Mouse (Mus musculus) mammary gland, adult 2 months (tissue): ENCODE results near the gene Gm44965. TPM values are rescaled to one million over a fixed set of nuclear protein-coding genes. Genes with fewer than 3 reads are reported as not detected.

Experiments used
- polyA plus RNA-seq: library from polyadenylated mRNA; depleted of rRNA; stranded (reverse); fragments of >200 nt; gene quantifications from 2 replicates; pipeline ENCODE4 v1.2.3, GENCODE M21; 2012; ENCODE audit warnings: low replicate concordance; rRNA removed

Gm44965 gene
- not detected in 2 replicates for polyA plus RNA-seq

DNA sequence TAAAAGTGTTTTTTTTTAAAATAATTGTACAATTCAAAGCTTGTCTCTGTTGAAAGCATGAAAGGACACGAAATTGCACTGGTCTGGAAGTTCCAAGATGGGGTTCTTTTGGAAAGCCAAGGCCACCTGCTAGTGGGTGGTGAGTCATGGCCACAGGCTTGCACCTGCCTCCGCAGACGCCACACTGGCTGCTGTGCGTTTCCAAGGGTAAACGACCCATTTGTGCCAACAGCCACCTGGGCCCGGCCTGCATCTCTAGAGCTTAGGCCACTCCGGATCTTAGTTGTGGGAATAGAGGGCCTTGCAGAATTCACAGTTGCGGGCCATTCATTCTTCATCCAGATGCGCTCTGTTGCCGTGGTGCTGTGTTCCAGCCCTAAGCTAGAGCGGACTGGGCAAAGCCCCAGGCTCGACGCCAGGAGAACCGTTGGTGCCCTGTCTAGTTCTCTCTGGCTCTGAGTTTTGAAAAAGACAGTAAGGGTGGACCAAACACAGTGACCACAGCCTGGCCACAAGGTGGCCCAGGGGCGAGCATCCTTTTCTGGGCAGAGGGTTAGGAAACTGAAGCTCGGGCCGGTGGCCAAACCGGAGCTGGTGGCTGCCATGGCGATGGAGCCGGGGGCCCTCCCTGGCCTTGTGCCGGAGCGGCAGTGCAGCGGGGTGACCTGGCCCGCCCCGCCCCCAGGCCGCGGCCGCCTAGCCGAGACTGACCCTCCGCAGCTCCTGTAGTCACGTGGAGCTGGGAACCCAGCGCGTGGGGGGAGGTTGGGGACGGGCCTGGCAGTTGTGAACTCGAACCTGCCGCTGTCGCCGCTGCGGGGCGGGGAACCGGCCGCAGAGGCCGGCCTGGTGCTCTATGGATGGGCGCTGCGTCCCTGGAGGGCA lies at the start of gene Gm44965, which contains the start of gene Repin1:
TSS of gene Gm44965 (plus strand) at position 784 of the 885 bp plus-strand sequence.
TSS of gene Repin1 (plus strand) at position 726 of the 885 bp plus-strand sequence.

GRCm38 (mm10) chr6:48554280-48555103 lies 39.2 kb upstream of the Gm44965 start, which contains the start of gene Lrrc61:
TSS of gene Lrrc61 (plus strand) at chr6:48554796.

GRCm38 (mm10) chr6:48572572-48573061 lies 21.1 kb upstream of the Gm44965 start, which contains the start of gene Rarres2:
TSS of gene Rarres2 (minus strand) at chr6:48572789.

GRCm38 (mm10) chr6:48589194-48589750 lies 4.5 kb upstream of the Gm44965 start, which contains the start of gene Gm45021:
TSS of gene Gm45021 (plus strand) at chr6:48589610.

GRCm38 (mm10) chr6:48601271-48602079 lies 7.7 kb downstream of the Gm44965 start, which contains the start of gene Zfp775:
TSS of gene Zfp775 (plus strand) at chr6:48602063.

DNA sequence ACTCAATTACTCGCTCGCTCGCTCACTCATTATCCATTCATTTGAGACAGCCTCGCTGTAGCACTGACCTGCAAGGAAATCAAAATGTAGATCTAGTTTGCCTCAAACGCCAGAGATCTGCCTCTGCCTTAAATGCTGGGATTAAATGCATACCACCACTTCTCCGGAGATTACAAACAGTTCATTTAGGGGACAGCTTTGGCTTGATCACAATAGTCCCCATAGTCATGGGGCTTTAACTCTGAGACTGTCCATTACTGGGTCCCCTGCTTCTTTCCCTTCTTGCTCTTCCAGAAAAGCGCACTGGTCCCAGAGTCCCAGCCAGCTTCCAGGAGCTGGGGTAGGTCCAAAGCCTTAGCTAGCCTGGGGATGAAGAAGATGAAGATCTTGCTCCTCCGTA lies 32.7 kb downstream of the Gm44965 start, which contains the start of gene AI854703:
TSS of gene AI854703 (plus strand) at position 301 of the 400 bp plus-strand sequence.

GRCm38 (mm10) chr6:48646995-48647394 lies 53.3 kb downstream of the Gm44965 start, which contains the start of gene Gimap8:
TSS of gene Gimap8 (plus strand) at chr6:48647234.

Other genes starting within 250 kb of the Gm44965 start
- 19.3 and 28.5 TPM in 2 replicates for gene Krba1, start 198.4 kb upstream of the Gm44965 start, polyA plus RNA-seq
- 59.8 and 77.3 TPM in 2 replicates for gene Zfp467, start 148.1 kb upstream of the Gm44965 start, polyA plus RNA-seq
- 6.8 and 9.4 TPM in 2 replicates for gene Sspo, start 145.7 kb upstream of the Gm44965 start, polyA plus RNA-seq
- 14.1 and 44.0 TPM in 2 replicates for gene Atp6v0e2, start 56.3 kb upstream of the Gm44965 start, polyA plus RNA-seq
- 28.4 and 37.2 TPM in 2 replicates for gene Lrrc61, start 39.1 kb upstream of the Gm44965 start, polyA plus RNA-seq
- gene Rarres2, start 21.2 kb upstream of the Gm44965 start, polyA plus RNA-seq = 141 and 205 TPM in 2 replicates
- gene Gm45021, start 4.3 kb upstream of the Gm44965 start, polyA plus RNA-seq = not detected in 2 replicates
- 44.0 and 69.3 TPM in 2 replicates for gene Repin1, start 58 bp upstream of the Gm44965 start, polyA plus RNA-seq
- 5.5 and 9.2 TPM in 2 replicates for gene Zfp775, start 8.1 kb downstream of the Gm44965 start, polyA plus RNA-seq
- gene AI854703, start 32.8 kb downstream of the Gm44965 start, polyA plus RNA-seq = 2.3 and 2.6 TPM in 2 replicates
- gene Gimap8, start 53.3 kb downstream of the Gm44965 start, polyA plus RNA-seq = 9.5 and 11.9 TPM in 2 replicates
- 4.7 and 7.4 TPM in 2 replicates for gene Gimap9, start 82.2 kb downstream of the Gm44965 start, polyA plus RNA-seq
- 45.9 and 83.2 TPM in 2 replicates for gene Gimap4, start 90.6 kb downstream of the Gm44965 start, polyA plus RNA-seq
- 23.4 and 35.8 TPM in 2 replicates for gene Gimap6, start 114.3 kb downstream of the Gm44965 start, polyA plus RNA-seq
- gene Gm28053, start 124.7 kb downstream of the Gm44965 start, polyA plus RNA-seq = 0.29 TPM in 1 of 2 replicates, not detected in the other
- 2.8 and 3.2 TPM in 2 replicates for gene Gimap7, start 124.7 kb downstream of the Gm44965 start, polyA plus RNA-seq
- gene Gimap1, start 145.1 kb downstream of the Gm44965 start, polyA plus RNA-seq = 14.8 and 53.3 TPM in 2 replicates
- gene Gimap5, start 152.3 kb downstream of the Gm44965 start, polyA plus RNA-seq = 27.6 and 43.3 TPM in 2 replicates
- 61.7 and 68.3 TPM in 2 replicates for gene Gimap3, start 176.9 kb downstream of the Gm44965 start, polyA plus RNA-seq
- 117 and 142 TPM in 2 replicates for gene Tmem176a, start 247.0 kb downstream of the Gm44965 start, polyA plus RNA-seq
- gene Tmem176b, start 247.6 kb downstream of the Gm44965 start, polyA plus RNA-seq = 317 and 511 TPM in 2 replicates